Mouse (Mus musculus): Measurements from ENCODE around the gene Celf5.

Celf5 gene

GRCm38 (mm10) chr10:81482533-81482889, at the start of gene Celf5:
TSS of gene Celf5 (minus strand) at chr10:81482709.
- DNase-seq: peak; percentile 76

DNA sequence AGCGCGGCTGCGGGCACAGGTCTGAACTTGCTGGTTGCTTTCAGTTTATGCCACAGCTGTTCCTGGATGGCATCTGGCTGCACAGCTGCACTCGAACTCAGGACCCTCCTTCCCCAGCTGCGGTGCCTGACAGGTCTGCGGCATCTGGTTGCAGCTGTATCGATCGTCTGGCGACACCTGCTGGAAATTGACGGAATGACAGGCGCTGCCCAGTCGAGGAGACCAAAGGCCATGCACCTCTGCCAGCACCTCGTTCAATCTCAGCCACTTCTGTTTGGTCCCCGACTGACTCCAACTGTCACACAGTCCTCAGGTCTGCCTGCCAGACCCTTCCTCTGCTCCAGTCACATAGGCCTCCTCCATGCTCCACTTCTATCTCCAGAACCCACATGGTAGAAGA, 44.3 kb upstream of the Celf5 start:
- peak; percentile 64 for DNase-seq

- no peak for DNase-seq
Measured at GRCm38 (mm10) chr10:81525017-81525694, 42.6 kb upstream of the Celf5 start.

DNA sequence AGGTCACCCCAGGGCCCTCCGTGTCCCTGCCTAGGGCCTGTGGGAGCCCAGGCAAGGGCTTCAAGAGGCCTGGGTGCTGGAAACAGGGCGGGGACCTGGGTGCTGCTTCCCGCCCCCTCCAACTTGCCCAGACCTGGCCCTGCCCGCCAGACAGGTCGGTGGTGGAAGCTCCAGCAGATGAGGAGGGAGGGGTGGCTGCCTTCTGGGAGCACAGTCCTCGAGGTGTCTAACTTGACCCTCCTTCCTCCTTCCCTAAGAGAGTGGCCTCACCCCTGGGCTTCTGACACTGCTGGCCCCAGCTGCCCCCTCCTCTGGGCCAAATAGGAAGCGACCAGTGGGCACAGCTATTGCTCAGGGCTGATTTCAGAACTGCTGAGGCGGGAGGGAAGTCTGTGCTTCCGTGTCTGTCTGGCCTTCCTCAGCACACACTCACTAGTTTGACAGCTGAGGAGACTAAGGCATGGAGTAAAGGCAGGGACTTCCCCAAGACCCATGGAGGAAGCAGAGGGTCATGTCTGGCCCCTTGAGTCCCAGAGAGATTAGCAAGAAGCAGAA, 41.6 kb upstream of the Celf5 start, which contains the start of gene Gna15:
TSS of gene Gna15 (minus strand) at position 175 of the 555 bp plus-strand sequence.
- no peak for DNase-seq

DNA sequence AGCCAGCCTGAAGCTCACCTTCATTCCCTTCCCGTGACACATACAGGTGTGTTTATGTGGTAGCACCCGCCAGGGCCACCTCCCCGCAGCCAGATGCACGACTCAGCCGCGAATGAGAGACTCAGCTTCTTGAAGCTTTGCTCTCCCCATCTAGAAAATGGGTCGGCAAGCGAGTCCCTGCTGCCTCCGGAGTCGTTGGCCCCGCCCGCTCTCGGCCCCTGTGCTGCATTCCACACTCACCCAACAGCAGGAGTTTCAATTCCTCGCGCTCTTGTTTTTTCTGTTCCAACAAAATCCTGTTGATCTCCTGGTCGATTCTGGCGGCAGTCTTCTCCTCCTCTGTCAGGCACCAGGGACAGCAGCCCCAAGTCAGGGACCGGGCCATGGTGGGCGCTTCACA, 41.1 kb upstream of the Celf5 start:
- DNase-seq: no peak

GRCm38 (mm10) chr10:81523142-81523541, 40.6 kb upstream of the Celf5 start:
- no peak for DNase-seq

DNA sequence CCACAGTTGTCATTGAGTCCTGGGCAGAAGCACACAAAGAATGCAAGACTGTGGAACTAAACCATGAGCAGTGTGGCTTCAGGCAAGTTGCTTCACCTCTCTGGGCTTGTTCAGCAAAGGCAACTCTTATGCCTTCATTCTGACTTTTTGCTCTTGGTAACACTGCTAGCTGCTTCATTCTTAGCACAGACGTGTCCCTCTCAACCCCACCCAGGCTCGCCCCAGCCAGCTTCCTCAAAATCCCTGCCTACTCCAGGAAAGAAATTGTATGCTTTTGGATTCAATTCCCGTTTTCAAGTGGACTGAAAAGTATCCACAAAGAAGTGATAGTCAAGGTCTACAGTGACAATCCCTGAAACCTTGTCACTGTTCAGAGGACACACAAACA, 37.5 kb upstream of the Celf5 start:
- DNase-seq: no peak

DNA sequence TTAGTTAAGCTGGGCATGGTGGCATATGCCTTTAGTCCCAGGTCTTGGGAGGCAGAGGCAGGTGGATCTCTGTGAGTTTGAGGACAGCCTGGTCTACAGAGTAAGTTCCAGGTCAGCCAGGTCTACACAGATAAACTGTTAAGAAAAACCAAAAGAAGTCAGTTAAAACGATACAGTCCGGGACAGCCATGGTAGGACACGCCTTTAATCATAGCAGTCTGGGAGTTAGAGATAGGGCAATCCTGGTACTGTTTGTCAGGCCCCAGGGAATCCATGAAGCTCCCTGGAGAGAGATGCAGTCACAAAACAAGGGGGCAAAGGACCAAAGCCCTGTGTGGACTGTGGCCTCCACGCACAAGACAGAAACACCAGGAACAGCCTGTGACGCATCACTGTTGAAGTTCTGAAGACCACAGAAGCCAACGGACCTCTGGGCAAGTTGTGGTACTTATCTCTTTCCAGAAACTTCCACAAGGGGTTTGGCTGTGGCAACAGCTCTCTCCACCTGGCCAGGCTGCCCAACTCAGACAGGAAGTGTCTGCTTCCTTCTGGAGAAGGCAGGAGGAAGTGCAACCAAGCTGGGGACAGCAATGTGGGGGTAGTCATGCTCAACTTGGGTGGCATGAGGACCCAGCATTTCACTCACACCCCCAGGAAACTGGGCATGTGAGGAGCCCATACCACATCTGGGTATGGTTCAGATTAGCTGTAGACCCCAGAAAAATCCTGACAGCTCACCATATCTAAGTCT, 36.9 kb upstream of the Celf5 start:
- DNase-seq: no peak

GRCm38 (mm10) chr10:81518546-81518945, 36.0 kb upstream of the Celf5 start:
- no peak for DNase-seq

GRCm38 (mm10) chr10:81517227-81517626, 34.7 kb upstream of the Celf5 start:
- DNase-seq: no peak

DNA sequence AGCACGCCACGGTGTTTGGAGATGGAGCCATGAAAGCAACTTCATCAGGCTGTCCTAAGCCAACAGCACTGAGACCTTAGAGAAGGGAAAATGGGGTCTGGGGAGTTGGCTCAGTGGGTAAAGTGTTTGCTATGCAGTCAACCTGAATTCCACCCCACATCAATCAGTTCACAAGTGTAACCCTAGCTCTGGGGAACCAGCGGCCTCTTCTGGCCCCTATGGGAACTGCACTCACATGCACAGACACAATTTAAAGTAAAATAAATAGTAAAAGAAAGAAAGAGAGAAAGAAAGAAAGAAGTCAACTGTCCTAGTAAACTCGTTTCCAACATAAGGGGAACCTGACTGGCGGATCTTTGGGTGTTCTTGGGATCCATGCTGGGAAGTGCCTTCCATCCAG, 31.3 kb upstream of the Celf5 start:
- DNase-seq: no peak

DNA sequence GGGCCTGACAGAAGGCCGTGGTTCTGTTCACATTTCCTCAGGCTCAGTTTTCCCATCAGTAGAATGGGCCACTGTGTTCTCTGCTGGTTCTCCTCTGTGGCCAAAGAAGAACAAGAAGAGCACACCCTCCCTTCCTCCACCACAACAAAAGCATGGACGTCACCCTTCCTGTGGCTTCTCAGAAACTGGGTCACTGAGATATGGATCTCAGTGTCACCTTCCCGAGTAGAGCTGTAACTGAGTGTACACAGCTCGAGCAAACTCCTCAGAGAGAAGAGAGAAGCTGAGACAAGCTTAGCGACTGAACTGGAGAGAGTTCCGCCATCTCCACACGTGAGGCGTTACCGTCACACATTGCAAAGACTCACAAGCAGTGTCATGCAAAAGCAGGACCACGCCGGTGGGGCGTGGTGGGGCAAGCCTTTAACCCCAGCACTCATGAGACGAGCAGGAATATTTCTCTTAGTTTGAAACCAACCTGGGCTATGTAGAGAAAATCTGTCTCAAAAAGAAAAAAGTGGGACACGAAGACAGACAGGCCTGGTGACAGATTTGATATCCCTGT, 27.8 kb upstream of the Celf5 start:
- no peak for DNase-seq

GRCm38 (mm10) chr10:81507691-81508489, 25.4 kb upstream of the Celf5 start:
- no peak for DNase-seq

GRCm38 (mm10) chr10:81507095-81507494, 24.6 kb upstream of the Celf5 start:
- DNase-seq: no peak

DNA sequence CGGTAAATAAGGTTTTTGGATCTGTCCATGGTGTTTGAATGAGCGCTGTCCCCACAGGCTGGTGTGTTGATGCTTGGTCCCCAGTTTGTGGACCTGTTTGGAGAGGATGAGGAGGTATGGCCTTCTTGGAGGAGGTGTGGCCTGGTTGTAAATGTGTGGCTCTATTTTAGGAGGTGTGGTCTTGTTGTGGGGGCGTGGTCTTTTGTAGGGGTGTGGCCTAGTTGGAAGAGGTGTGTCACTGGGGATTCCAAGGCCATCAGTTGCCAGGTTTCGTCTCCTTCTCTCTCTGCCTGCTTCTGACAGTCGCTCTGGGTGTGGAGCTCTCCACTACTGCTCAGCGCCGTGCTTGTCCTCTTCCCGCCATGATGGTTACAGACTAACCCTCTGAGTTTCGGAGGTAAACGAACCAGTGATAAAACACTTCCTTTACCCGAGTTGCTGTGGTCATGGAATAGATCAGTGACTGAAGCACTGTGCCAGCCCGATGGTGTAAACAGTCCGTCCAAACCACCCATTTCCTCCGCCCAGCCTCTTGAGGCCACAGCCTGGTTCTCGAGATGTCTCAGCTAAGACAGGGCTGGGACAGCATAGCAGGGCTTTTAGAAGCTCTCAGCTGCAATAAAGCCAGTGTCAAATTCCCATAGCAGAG, 22.6 kb upstream of the Celf5 start:
- no peak for DNase-seq

DNA sequence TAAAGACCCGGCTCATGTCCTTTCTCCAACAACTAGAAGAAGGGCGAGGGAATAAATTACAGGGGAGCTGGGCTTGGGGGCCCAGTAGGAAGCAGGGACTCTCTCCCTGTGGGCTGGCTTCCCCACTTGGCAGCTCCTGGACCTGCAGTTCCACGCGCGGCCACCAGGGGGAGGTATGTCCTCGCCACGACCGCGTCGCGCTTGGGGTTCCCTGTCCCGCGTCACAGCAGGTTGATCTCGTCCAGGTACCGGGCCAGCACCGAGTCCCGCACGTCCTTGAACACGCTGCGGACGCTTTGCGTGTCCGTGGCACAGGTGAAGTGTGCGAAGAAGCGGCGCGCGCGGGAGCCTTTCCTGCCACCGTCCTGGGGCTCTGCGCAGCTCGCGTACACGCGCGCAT, 20.1 kb upstream of the Celf5 start:
- peak; percentile 88 for DNase-seq

- peak; percentile 43 for DNase-seq
Measured at GRCm38 (mm10) chr10:81501863-81502262, 19.4 kb upstream of the Celf5 start.

DNA sequence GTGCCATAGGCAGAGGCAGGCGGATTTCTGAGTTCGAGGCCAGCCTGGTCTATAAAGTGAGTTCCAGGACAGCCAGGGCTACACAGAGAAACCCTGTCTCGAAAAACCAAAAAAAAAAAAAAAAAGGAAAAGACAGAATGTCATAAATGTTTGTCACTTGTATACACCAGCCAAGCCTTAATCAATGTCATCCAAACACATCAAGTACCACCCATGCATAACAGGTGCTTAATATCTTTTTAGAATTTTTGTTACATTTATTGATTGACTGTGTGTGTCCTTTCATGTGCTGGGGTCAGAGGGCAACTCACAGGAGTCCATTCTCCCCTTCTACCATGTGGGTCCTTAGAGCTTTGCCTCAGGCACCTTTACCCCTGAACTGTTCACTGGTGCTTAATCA, 17.5 kb upstream of the Celf5 start, which contains the start of gene S1pr4:
TSS of gene S1pr4 (minus strand) at position 101 of the 400 bp plus-strand sequence.
- DNase-seq: no peak

DNA sequence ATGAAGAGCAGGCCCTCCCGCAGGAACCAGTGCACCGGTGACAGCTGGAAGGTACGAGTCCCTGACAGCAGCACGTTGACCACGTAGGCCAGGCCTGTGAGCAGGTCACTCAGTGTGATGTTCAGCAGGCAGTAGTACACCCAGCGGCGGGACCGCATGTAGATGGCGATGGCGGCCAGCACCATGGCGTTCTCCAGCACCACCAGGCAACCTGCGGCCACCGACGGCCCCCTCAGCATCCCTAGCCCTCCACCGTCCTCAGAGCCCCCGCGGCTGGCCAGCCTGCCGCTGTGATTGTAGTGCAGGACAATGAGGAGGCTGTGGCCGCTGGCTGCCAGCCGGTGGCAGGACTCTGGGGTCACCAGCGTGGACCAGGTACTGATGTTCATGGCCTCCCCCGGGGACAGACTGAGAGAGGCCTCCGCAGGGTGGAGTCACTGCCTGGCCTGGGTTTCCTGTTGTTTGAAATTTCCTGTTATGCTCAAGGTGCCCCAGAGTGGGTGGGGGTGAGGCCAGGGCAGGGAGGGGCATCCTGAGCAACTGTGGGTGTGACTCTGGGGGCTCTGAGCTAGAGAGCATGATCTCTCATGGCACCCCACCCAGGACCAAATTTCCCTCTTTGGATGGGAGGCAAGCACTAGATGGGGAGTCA, 16.9 kb upstream of the Celf5 start:
- peak; percentile 61 for DNase-seq

DNA sequence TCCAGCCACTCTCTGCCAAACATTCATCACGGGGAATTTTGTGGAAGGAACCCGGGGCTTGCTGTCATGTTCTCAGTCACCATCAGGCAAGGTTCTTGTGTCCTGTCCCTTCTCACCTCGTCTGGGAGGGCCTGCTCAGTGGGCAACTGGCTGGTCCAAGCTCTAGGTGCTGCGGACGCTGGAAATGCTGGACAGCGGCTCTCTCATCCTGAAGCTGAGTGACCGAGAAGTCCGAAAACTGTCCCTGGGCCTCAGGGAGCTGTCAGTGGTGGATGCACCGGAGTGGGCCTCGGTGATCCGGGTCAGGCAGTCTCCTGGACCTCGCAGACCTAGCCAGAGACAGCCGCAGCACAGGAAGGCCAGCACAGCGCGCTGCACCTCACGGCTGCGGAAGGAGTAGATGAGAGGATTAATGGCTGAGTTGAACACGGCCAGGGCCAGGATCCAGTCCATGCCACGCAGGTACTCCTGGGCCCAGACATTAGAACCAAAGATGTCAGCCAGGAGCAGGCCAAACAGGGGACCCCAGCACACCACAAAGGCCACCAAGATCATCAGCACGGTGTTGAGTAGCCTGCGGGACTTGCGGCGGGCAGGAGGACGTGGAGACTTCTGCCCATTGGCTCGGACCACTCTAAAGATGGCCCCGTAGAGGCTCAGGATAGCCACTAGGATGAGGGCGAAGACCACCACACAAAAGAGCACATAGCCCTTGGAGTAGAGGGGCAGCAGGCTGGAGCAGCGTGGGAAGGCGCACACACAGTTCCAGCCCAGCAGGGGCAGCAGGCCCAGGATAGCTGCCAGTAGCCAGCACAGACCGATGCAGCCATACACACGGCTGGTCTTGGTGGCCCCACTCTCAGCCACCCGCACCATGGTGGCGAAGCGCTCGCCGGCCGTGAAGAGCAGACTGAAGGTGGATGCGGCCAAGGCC, 16.1 kb upstream of the Celf5 start:
- peak; percentile 65 for DNase-seq
